Mouse (Mus musculus) B cell, adult 2 months (primary cell): ENCODE results near the gene Calb2.

Experiments
- DNase-seq, 2 experiments: peaks; one replicate each; pipeline ENCODE4 v3.0.0; 2022

Calb2 gene

GRCm38 (mm10) chr8:110168046-110168445 lies at the start of gene Calb2:
Calb2 (minus strand) TSS chr8:110168210.
- DNase-seq, result no peak

- peak; percentile 99 for DNase-seq
Measured at GRCm38 (mm10) chr8:110217681-110218131, 49.7 kb upstream of the Calb2 start.

GRCm38 (mm10) chr8:110217198-110217597 lies 49.2 kb upstream of the Calb2 start:
- DNase-seq, result peak in 1 of 2 experiments; percentile 35

- no peak for DNase-seq
Measured at GRCm38 (mm10) chr8:110216253-110216652, 48.2 kb upstream of the Calb2 start.

GRCm38 (mm10) chr8:110215365-110215764 lies 47.4 kb upstream of the Calb2 start, which contains the start of gene Cmtr2:
Cmtr2 (plus strand) TSS chr8:110215665.
- no peak for DNase-seq

GRCm38 (mm10) chr8:110201806-110202205 lies 33.8 kb upstream of the Calb2 start:
- DNase-seq, result no peak

GRCm38 (mm10) chr8:110196678-110197077 lies 28.7 kb upstream of the Calb2 start:
- no peak for DNase-seq

GRCm38 (mm10) chr8:110188961-110189750 lies 21.1 kb upstream of the Calb2 start:
- no peak for DNase-seq

- no peak for DNase-seq
Measured at GRCm38 (mm10) chr8:110185538-110185937, 17.5 kb upstream of the Calb2 start.

- no peak for DNase-seq
Measured at GRCm38 (mm10) chr8:110183748-110184147, 15.7 kb upstream of the Calb2 start.

- DNase-seq, result no peak
Measured at GRCm38 (mm10) chr8:110182735-110183367, 14.8 kb upstream of the Calb2 start.

GRCm38 (mm10) chr8:110177359-110178155 lies 9.5 kb upstream of the Calb2 start:
- no peak for DNase-seq

GRCm38 (mm10) chr8:110174826-110175225 lies 6.8 kb upstream of the Calb2 start:
- DNase-seq, result no peak

GRCm38 (mm10) chr8:110172161-110172560 lies 4.2 kb upstream of the Calb2 start:
- DNase-seq, result no peak

GRCm38 (mm10) chr8:110166270-110166669 lies 1.7 kb downstream of the Calb2 start:
- DNase-seq, result no peak

GRCm38 (mm10) chr8:110162007-110162406 lies 6.0 kb downstream of the Calb2 start:
- no peak for DNase-seq

- no peak for DNase-seq
Measured at GRCm38 (mm10) chr8:110152951-110153350, 15.1 kb downstream of the Calb2 start.

- DNase-seq, result peak; percentile 49 to 50
Measured at GRCm38 (mm10) chr8:110145538-110145937, 22.5 kb downstream of the Calb2 start.

- DNase-seq, result no peak
Measured at GRCm38 (mm10) chr8:110140770-110141169, 27.2 kb downstream of the Calb2 start.

GRCm38 (mm10) chr8:110140156-110140555 lies 27.9 kb downstream of the Calb2 start:
- no peak for DNase-seq

- no peak for DNase-seq
Measured at GRCm38 (mm10) chr8:110135515-110135914, 32.5 kb downstream of the Calb2 start.

- DNase-seq, result no peak
Measured at GRCm38 (mm10) chr8:110134236-110134635, 33.8 kb downstream of the Calb2 start.

GRCm38 (mm10) chr8:110130537-110130936 lies 37.5 kb downstream of the Calb2 start:
- peak; percentile 50 to 51 for DNase-seq
